Mouse (Mus musculus) midbrain, postnatal 0 days (tissue): ENCODE measurements around the gene Iffo1. TPM values are rescaled to one million over a fixed set of nuclear protein-coding genes. Genes with fewer than 3 reads are reported as not detected.

ENCODE experiments used
- ATAC-seq: fragments of 200-750 bp; cut with Nextera tagmentation; 2 replicates; pipeline ENCODE4 v1.8.0; 2017; ENCODE audit warnings: moderate number of reproducible peaks, mild to moderate bottlenecking, moderate TSS enrichment, moderate library complexity; ENCODE audit not compliant: low FRiP score
- DNase-seq: peaks from one replicate; pipeline ENCODE4 v3.0.0-alpha.2; 2015; ENCODE audit warnings: low spot score
- H3K27ac ChIP-seq: fragments of 300-500 bp; sonication (generic); 2 replicates; pipeline ENCODE4 v1.5.1; 2014; ENCODE audit warnings: low read depth, mild to moderate bottlenecking, low read length, mixed read lengths
- H3K27me3 ChIP-seq: fragments of 300-500 bp; sonication (generic); 2 replicates; pipeline ENCODE4 v1.6.1; 2014; ENCODE audit warnings: low read length, control low read depth, mixed read lengths; ENCODE audit not compliant: insufficient read depth
- H3K36me3 ChIP-seq: fragments of 300-500 bp; sonication (generic); 2 replicates; pipeline ENCODE4 v1.6.1; 2014; ENCODE audit warnings: low read length, control low read depth, mixed read lengths; ENCODE audit not compliant: insufficient read depth
- H3K4me1 ChIP-seq: fragments of 300-500 bp; sonication (generic); 2 replicates; pipeline ENCODE4 v1.6.1; 2014; ENCODE audit warnings: mild to moderate bottlenecking, control low read depth, antibody characterized with exemption, low read length, mixed read lengths; ENCODE audit not compliant: insufficient read depth
- H3K4me2 ChIP-seq: fragments of 300-500 bp; sonication (generic); 2 replicates; pipeline ENCODE4 v1.6.1; 2014; ENCODE audit warnings: low read depth, mild to moderate bottlenecking, low read length, mixed read lengths; ENCODE audit not compliant: poor library complexity, severe bottlenecking
- H3K4me3 ChIP-seq: fragments of 300-500 bp; sonication (generic); 2 replicates; pipeline ENCODE4 v1.5.1; 2014; ENCODE audit warnings: low read depth, mild to moderate bottlenecking, low read length, moderate library complexity
- H3K9ac ChIP-seq: fragments of 300-500 bp; sonication (generic); replicated peaks from 2 replicates; pipeline ENCODE4 v1.6.1; 2014; ENCODE audit warnings: mild to moderate bottlenecking, low read length, moderate library complexity, mixed read lengths; ENCODE audit not compliant: poor library complexity, severe bottlenecking
- H3K9me3 ChIP-seq: fragments of 300-500 bp; sonication (generic); 2 replicates; pipeline ENCODE4 v1.6.1; 2016; ENCODE audit warnings: low read length, control low read depth
- CTCF ChIP-seq: IDR thresholded peaks from 2 replicates; pipeline ENCODE4 v1.5.1; 2016; ENCODE audit warnings: antibody characterized with exemption, mild to moderate bottlenecking
- WGBS: fragments of 180-500 bp; shearing (Covaris S2); extraction: QIAGEN DNeasy Blood & Tissue Kit; methylation state at CpG from one replicate; pipeline ENCODE4 v1.1.7; 2014; 5-methylcytosine and 5-hydroxymethylcytosine counted together
- polyA plus RNA-seq: library from polyadenylated mRNA; unstranded; fragments of >200 nt; fragmentation: Nextera tagmentation; extraction: Ambion mirVana; gene quantifications from 2 replicates; pipeline ENCODE4 v1.2.1, GENCODE M21; 2015
- total RNA-seq: library from RNA; depleted of rRNA; stranded (reverse); fragments of >200 nt; gene quantifications from 2 replicates; pipeline ENCODE4 v1.2.3, GENCODE M21; 2014

Gene Iffo1
- total and polyA plus RNA-seq, 2 experiments from 2014 or later, result 20.4 to 33.9 TPM

DNA sequence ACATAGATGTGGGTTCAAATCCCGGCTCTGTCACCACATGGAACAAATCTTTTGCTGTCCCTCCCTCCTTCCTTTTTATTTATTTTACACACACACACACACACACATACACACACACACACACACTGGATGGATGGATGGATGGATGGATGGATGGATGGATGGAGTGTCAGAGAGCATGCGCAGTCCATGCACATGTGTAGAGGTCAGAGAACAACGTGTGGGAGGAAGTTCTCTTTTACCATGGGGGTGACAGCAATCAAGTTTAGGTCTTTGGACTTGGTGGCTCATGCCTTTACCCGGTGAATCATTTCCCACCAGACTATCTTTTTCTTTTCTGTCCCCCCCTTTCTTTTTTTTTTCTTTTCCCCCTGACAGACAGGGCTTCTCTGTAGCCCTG lies 8.6 kb downstream of the Iffo1 start:
- H3K4me3 ChIP-seq, result no peak overlapping the region
- TF ChIP-seq CTCF, result no peak
- WGBS, result 93% methylated on average over 4 of the region's 4 CpGs
- no peak for ATAC-seq
- H3K4me1 ChIP-seq, result peaks cover under 1% of the 10 kb centered on the region; the same call in 1 of the 2 replicates
- H3K27me3 ChIP-seq, result no peaks in the 10 kb centered on the region
- H3K9me3 ChIP-seq, result no peaks in the 10 kb centered on the region
- H3K36me3 ChIP-seq, result peaks cover 41% of the 10 kb centered on the region
- H3K4me2 ChIP-seq, result no peak overlapping the region
- no peak for DNase-seq
- H3K27ac ChIP-seq, result no peak overlapping the region
- no peak overlapping the region for H3K9ac ChIP-seq

DNA sequence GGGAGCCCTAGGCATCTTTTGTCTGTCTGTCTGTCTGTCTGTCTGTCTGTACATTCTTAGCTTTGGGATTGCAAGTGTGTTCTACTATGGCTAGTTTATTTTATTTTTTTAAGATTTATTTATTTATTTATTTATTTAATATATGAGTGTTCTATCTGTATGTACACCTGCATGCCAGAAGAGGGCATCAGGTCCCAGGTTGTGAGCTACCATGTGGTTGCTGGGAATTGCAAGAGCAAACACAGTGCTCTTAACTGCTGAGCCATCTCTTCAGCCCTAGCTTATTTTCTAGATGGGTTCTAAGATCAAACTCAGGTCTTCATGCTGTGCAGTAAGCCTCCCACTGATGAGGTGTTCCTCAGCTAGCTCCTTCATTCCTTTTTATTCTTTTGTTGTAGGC lies 9.5 kb downstream of the Iffo1 start:
- no peak overlapping the region for H3K9ac ChIP-seq
- H3K4me1 ChIP-seq, result no peaks in the 10 kb centered on the region
- no peak overlapping the region for H3K27ac ChIP-seq
- TF ChIP-seq CTCF, result peak; percentile 71
- H3K27me3 ChIP-seq, result no peaks in the 10 kb centered on the region
- ATAC-seq (no peak), DNase-seq (peak; percentile 54)
- H3K4me2 ChIP-seq, result no peak overlapping the region
- no peaks in the 10 kb centered on the region for H3K9me3 ChIP-seq
- no peak overlapping the region for H3K4me3 ChIP-seq
- H3K36me3 ChIP-seq, result peaks cover 49% of the 10 kb centered on the region

DNA sequence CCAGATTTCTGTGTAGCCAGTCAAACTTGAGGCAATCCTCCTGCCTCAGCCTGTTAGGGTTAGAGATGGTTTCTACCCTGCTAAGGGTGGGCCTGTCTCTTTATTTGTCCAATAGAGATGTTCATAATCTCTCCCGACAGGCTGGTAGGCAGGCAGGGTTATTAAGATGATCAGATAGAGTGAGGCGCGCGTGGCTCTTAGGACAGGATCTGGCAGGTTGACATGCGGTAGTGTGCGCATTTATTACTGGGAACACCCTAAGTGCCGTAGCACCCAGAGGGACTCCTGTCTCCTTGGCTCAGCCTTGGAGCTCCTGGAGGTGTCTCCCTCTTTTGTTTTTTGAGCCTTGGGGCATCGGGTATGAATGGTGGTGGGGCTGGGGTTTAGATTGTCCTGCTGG lies 10.2 kb downstream of the Iffo1 start:
- DNase-seq (no peak), ATAC-seq (no peak)
- TF ChIP-seq CTCF, result no peak
- H3K27ac ChIP-seq, result no peak overlapping the region
- no peaks in the 10 kb centered on the region for H3K9me3 ChIP-seq
- H3K27me3 ChIP-seq, result no peaks in the 10 kb centered on the region
- H3K36me3 ChIP-seq, result peaks cover 54% of the 10 kb centered on the region
- WGBS, result 69% methylated on average over 8 of the region's 8 CpGs
- no peak overlapping the region for H3K9ac ChIP-seq
- H3K4me1 ChIP-seq, result no peaks in the 10 kb centered on the region
- no peak overlapping the region for H3K4me3 ChIP-seq
- no peak overlapping the region for H3K4me2 ChIP-seq

DNA sequence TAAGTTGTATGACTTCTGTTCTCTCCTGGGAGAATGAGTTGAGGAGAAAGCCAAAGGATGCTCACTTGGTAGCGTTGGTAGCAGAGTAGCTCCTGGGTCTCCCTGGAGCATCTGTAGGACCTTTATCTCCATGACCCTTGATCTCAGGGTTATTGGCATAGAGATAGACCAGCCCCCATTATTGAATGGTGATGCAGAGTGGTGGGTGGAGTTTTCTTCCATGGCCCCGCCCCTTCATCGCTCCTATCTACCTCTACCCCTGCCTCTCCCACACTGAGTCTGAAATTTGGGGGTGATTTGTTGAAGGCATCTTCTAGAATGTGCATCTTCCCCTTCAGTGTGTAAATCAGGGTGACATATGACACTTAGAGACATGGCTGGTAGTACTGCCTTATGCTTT lies 11.4 kb downstream of the Iffo1 start:
- no peak overlapping the region for H3K4me3 ChIP-seq
- no peak overlapping the region for H3K9ac ChIP-seq
- peaks cover 64% of the 10 kb centered on the region for H3K36me3 ChIP-seq
- DNase-seq (no peak), ATAC-seq (no peak)
- H3K4me1 ChIP-seq, result no peaks in the 10 kb centered on the region
- H3K27ac ChIP-seq, result no peak overlapping the region
- WGBS, result 83% methylated on average over 3 of the region's 3 CpGs
- no peaks in the 10 kb centered on the region for H3K27me3 ChIP-seq
- H3K4me2 ChIP-seq, result no peak overlapping the region
- H3K9me3 ChIP-seq, result no peaks in the 10 kb centered on the region
- TF ChIP-seq CTCF, result no peak

DNA sequence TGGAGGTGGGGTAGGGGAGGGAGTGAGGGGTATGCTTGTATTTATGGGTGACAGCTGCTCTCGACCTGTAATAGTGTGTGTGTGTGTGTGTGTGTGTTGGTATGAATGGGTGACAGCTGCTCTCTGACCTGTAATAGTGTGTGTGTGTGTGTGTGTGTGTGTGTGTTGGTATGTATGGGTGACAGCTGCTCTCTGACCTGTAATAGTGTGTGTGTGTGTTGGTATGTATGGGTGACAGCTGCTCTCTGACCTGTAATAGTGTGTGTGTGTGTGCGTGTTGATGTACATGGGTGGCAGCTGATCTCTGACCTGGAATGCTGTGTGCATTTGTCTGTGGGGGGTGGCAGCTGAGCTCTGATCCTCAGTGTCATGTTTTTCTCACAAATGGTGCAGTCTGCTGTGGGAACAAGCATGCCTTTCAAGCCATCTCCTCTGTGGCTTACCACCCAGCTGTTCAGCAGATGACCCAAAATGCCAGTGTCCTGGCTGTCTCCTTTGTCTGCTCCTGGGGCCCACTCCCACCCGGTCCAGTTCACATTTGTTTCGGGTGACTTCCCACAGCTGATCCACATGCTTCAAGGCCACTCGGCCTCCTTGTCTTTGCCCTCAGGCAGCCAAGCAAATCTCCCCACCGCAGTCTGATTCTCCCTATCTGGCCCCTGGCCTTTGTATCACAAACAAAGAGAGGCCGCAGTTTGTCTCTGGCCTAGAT lies 12.0 kb downstream of the Iffo1 start:
- Histone ChIP-seq H3K27me3 (no peaks in the 10 kb centered on the region), H3K36me3 (peaks cover 62% of the 10 kb centered on the region)
- no peak for TF ChIP-seq CTCF

DNA sequence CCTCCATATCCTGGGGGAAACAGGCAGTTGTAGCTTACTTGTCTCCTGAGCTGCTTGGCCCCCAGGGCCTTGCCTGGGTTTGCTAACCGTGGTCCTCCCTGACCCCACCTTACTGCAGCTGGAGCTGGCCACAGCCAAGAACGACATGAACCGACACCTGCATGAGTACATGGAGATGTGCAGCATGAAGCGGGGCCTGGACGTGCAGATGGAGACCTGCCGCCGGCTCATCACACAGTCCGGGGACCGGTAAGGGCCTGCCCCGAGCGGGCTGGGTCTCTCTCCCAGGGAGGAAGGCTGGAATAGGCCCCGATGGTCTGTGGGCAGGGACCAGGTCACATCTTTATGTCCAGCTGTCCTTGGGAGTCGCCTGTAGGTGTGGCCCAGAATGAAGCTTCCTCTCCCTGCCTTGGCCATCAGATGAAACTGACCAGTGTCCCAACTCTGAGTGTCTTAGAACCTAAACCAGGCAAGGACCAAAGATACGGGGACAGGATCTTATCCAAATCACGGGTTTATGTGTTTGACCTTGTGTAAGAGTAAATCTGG lies 14.0 kb downstream of the Iffo1 start:
- WGBS, result 91% methylated on average over 15 of the region's 15 CpGs
- no peak overlapping the region for H3K4me2 ChIP-seq
- no peak overlapping the region for H3K9ac ChIP-seq
- H3K4me1 ChIP-seq, result peaks cover 5% of the 10 kb centered on the region; the same call in 1 of the 2 replicates
- H3K27me3 ChIP-seq, result no peaks in the 10 kb centered on the region
- no peak for DNase-seq
- ATAC-seq, result no peak
- no peak for TF ChIP-seq CTCF
- no peaks in the 10 kb centered on the region for H3K9me3 ChIP-seq
- no peak overlapping the region for H3K27ac ChIP-seq
- H3K36me3 ChIP-seq, result peaks cover 46% of the 10 kb centered on the region
- H3K4me3 ChIP-seq, result no peak overlapping the region

More for the DNA sequence above, 12.0 kb downstream of the Iffo1 start:
- Histone ChIP-seq H3K4me2 (no peak overlapping the region), H3K27ac (no peak overlapping the region), H3K4me3 (no peak overlapping the region), H3K9me3 (no peaks in the 10 kb centered on the region), H3K4me1 (no peaks in the 10 kb centered on the region), H3K9ac (no peak overlapping the region; the same call in 1 of the 2 replicates)
- no peak for ATAC-seq
- DNase-seq, result no peak
- WGBS, result 19% methylated on average over 7 of the region's 7 CpGs
